Mouse (Mus musculus) v-Abl transformed pro-B cells (cell line): ENCODE results near the gene Nxnl1.
"Not testable (repeated sequence)": the region's sequence is repeated elsewhere in the genome, so short reads cannot be mapped to it uniquely, and the experiment has no call there.

Source experiments
- in situ Hi-C, 2 experiments: fragments of 400-800 bp; cut with MboI; formaldehyde crosslinking; loops; one replicate each; pipeline ENCODE4 v1.15.1; 2025; ENCODE audit not compliant: unreplicated experiment in 2 of 2

Gene Nxnl1

GRCm38 (mm10) chr8:71558958-71559690 lies 7.3 kb downstream of the Nxnl1 start:
- in situ Hi-C loops: loop anchor here in 1 of 2 experiments (10.0 kb wide), 1 partner anchor 176 kb away; no protein-coding TSS in a partner anchor

GRCm38 (mm10) chr8:71558071-71558957 lies 8.1 kb downstream of the Nxnl1 start, which contains the start of gene Tmem221:
Tmem221 (minus strand) TSS chr8:71558871.
- in situ Hi-C loops: loop anchor here in 1 of 2 experiments (10.0 kb wide), 1 partner anchor 176 kb away; no protein-coding TSS in a partner anchor

- in situ Hi-C loops: loop anchor here in 1 of 2 experiments (10.0 kb wide), 1 partner anchor 180 kb away; no protein-coding TSS in a partner anchor
Observed at GRCm38 (mm10) chr8:71554644-71555043, 11.8 kb downstream of the Nxnl1 start.

GRCm38 (mm10) chr8:71554001-71554400 lies 12.4 kb downstream of the Nxnl1 start:
- in situ Hi-C loops: loop anchor here in 1 of 2 experiments (10.0 kb wide), 1 partner anchor 181 kb away; no protein-coding TSS in a partner anchor

- in situ Hi-C loops: loop anchor here in 1 of 2 experiments (10.0 kb wide), 1 partner anchor 182 kb away; no protein-coding TSS in a partner anchor
Observed at GRCm38 (mm10) chr8:71552770-71553169, 13.6 kb downstream of the Nxnl1 start.

GRCm38 (mm10) chr8:71550754-71551153 lies 15.6 kb downstream of the Nxnl1 start:
- in situ Hi-C loops: loop anchor here in 1 of 2 experiments (10.0 kb wide), 1 partner anchor 184 kb away; no protein-coding TSS in a partner anchor

- in situ Hi-C loops: no loop called here
Observed at GRCm38 (mm10) chr8:71547590-71547989, 18.8 kb downstream of the Nxnl1 start.

- in situ Hi-C loops: no loop called here
Observed at GRCm38 (mm10) chr8:71545053-71545452, 21.3 kb downstream of the Nxnl1 start.

GRCm38 (mm10) chr8:71543755-71544154 lies 22.6 kb downstream of the Nxnl1 start:
- in situ Hi-C loops: no loop called here

GRCm38 (mm10) chr8:71542632-71543343 lies 23.6 kb downstream of the Nxnl1 start, which contains the start of gene Mvb12a:
Mvb12a (plus strand) TSS chr8:71542922.
- in situ Hi-C loops: no loop called here

GRCm38 (mm10) chr8:71537028-71537867 lies 29.2 kb downstream of the Nxnl1 start, which contains the start of gene Bst2:
Bst2 (minus strand) TSS chr8:71537456.
- in situ Hi-C loops: no loop called here

- in situ Hi-C loops: no loop called here
Observed at GRCm38 (mm10) chr8:71535663-71536062, 30.7 kb downstream of the Nxnl1 start.

- in situ Hi-C loops: no loop called here
Observed at GRCm38 (mm10) chr8:71534263-71534810, 32.1 kb downstream of the Nxnl1 start.

GRCm38 (mm10) chr8:71530735-71531467 lies 35.5 kb downstream of the Nxnl1 start:
- in situ Hi-C loops: not testable (repeated sequence)

- in situ Hi-C loops: no loop called here
Observed at GRCm38 (mm10) chr8:71528362-71529073, 37.9 kb downstream of the Nxnl1 start.

GRCm38 (mm10) chr8:71527162-71527870 lies 39.1 kb downstream of the Nxnl1 start:
- in situ Hi-C loops: no loop called here

- in situ Hi-C loops: no loop called here
Observed at GRCm38 (mm10) chr8:71526272-71526671, 40.1 kb downstream of the Nxnl1 start.
